Mouse (Mus musculus) erythroblast, embryonic 14.5 days (primary cell): ENCODE data around the gene Cux1.

ENCODE experiments used
- GATA1 ChIP-seq: IDR thresholded peaks from 2 replicates; pipeline ENCODE4 v1.6.1; 2012; ENCODE audit warnings: low read length, inconsistent platforms, mixed read lengths
- TAL1 ChIP-seq: IDR thresholded peaks from 3 replicates; pipeline ENCODE4 v1.6.1; 2012; ENCODE audit warnings: low read length, inconsistent platforms, mixed read lengths

DNA sequence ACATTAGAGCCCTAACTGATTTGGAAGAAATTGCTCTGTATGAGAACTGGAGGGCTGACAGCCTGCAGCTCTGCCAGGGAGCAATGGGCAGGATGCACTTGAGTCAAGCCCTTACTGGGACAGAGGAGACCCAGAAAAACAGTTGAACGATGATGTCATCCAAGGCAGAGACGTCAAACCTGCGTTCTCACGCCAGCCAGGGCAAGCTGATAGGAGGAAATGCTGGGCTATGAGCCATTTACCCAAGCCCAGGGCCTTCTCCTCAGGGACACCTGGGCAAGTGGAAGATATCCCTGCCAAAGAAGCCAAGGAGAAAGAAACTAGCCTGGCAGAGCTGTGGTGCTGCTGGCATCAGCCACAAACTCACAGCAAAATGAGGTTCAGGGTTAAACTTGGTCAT is 242.8 kb downstream of the Cux1 start:
- TF ChIP-seq TAL1 = no peak
- no peak for TF ChIP-seq GATA1
